Mouse (Mus musculus): ENCODE results near the gene Fgf12.

Gene Fgf12

DNA sequence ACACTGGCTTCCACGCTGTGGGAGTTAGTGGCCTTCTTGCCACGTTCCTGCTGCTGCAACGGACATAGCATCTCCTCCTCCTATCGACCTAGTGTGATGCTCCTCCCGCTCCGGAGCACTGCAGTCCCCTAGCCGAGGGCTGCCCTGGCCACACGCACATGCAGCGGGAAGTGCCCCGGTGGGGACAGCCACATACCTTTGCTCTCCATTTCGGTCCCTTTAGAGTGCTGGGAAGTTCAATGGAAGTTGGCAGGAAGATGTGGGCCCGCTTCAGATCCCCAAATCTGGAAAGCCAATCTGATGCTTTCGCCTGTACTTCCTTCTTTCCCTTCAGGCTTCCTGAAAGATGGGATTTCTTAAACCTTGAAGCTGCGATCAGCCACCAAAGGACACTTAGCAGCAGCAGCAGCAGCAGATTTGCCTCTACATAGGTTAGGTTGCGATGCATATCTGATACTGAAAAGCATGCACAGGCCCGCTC, at the start of gene Fgf12:
TSS of gene Fgf12 (minus strand) at position 431 of the 481 bp plus-strand sequence.
- no peak for DNase-seq (ENCODE audit: inconsistent age in 2 of 2, low spot score in 1 of 2)

DNA sequence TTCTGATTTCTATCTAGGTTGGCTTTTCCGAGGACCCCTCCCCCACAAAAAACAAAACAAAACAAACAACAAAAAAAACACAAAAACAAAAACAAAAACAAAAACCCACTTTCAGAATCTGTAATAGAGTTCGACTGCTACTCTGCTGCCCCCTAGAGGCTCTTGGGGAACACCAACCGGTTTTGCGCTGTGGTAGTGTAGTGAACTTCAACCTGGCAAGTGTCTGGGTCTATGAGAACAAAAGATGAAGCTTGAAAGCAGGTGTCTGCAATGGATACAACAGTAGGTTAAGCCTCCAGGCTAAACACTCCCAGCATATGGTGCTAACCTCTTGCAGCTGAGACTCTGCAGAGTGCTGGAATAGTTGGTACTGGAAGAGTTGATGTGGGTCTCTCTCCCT, 40.2 kb upstream of the Fgf12 start:
- DNase-seq (ENCODE audit: inconsistent age in 2 of 2, low spot score in 1 of 2): peak in 1 of 2 experiments; percentile 54

DNA sequence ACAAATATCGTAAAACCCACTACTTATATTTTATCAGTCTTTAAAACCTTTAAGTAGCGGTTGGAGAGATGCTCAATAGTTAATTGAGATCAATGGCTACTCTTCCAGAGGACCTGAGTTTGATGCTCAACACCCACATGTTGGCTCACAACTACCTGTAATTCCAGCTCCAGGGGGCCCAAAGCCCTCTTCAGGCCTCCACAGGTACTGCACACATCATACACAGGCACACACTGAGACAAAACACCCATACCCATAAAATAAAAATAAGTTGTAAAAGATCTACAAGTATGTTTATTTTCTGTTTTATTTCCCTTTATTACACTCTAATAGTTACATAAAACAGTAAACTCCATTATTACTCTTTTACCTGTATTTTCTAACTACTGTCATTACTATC, 17.4 kb upstream of the Fgf12 start:
- DNase-seq (ENCODE audit: inconsistent age in 2 of 2, low spot score in 1 of 2): no peak

DNA sequence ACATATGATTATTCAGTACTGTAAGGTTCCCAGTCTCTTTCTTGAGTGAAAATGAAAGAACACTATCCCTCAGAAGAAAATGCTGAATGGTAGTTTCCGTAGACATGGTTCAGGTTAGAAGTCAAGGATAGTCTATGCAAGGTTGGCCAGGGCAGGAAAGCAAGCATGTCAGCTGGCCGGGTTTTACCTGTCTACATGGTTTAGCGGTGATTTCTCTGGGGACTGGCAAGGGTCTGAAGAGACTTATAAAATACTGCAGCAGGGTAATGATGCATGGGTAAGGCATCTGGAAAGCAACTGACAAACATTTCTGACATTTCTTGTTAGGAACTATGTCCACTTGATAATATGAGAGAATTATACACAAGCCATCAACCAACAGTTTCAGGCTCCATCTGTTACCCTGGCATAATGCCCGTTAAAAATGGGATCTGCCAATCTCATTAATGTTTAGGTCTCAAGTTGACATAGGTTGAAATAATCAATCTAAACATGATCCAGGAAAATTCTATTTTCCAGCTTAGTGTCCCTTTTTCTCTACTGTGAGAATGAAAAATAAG, 8.6 kb upstream of the Fgf12 start:
- DNase-seq (ENCODE audit: inconsistent age in 2 of 2, low spot score in 1 of 2): no peak

DNA sequence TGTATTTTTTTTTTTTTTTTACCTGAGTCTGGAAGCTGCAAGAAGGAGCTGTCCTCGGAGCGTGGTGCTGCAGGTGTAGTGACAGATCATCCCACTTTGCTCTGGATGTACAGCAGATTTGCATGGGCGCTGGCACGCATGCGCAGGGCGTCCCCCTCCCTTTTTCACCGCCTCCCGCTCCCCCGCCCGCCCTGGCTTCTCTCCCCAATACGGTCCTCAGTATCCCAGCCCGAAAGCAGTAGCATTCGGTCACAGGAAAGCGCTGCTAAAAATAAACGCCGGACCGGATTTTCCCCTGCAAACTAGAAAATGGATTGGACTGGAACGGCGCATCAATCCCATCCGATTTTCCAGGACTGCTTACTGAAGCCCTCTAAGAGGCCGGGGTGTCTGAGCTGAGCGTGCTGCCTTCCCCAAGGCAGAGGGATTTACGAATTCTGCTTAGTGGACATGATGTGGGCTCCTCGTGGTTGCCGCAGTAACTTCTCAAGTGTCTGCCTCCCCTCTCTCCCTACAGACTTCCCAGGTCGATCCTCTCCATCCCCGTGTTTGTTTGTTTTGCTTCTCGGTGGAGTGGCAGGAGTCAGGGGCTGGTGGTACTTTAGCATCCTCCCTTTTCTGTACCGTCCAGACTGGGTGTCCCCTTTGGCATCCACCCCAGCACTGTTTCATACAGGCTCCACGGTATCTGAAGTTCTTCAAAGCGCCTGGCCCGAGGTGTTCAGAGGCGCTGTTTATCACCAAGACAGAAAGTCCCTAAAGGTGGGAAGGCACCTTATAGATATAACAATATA, 453 bp upstream of the Fgf12 start:
- peak; percentile 29 to 64 for DNase-seq (ENCODE audit: inconsistent age in 2 of 2, low spot score in 1 of 2)

DNA sequence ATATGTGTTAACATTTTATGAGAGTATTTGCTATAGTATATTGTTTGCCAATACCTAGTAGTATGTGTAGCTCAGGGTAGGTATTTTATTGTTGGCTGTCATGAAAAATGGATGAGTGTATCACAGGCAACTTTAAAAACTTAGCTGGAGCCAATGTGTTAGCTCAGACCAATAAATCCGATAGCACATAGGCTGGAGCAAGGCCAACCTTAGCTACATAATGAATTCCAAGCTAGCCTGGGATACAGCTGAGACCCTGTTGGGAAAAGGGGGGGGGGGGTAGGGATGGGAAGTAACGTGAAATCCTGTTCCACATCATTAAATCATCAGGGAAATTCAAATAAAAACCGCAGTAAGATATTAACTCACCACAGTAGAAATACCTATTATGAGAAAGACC, 18.4 kb downstream of the Fgf12 start:
- no peak for DNase-seq (ENCODE audit: inconsistent age in 2 of 2, low spot score in 1 of 2)

DNA sequence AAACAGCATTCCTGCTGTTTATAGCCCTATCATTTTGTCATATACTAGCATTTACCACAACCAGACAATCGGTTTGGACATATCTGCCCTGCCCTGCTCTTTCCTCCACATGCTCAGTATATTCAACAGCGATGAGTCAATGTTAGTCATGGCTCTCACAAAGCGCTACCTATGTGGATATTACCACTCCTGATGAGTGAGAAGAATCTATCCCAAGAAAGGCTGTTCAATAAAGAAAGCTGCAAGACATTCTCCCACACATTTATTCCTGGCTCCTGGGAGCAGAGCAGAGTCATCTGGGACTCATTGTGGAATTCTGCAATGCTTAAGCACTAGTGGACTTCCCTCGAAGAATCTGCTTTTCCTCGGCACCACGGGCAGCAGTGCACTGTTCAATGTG, 26.1 kb downstream of the Fgf12 start:
- DNase-seq (ENCODE audit: inconsistent age in 2 of 2, low spot score in 1 of 2): no peak

DNA sequence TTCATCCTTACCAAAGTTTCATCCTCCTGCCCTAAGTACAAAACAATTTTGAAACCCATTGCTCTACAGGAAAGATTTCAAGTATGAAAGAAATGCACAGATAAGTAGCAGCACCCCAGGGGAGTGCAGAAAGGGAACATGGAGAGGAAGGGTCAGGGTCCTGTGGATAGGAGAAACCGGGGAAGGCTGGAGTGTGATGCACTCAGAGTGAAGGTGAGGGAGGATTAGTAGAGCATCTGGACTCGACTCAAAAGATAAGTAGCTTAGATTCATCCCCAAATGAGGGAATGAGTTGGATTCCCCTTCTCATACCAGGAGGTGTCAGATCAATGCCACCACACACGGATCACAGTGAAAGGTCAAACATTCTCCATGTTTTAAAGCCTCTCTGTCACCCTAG, 46.2 kb downstream of the Fgf12 start:
- no peak for DNase-seq (ENCODE audit: inconsistent age in 2 of 2, low spot score in 1 of 2)

DNA sequence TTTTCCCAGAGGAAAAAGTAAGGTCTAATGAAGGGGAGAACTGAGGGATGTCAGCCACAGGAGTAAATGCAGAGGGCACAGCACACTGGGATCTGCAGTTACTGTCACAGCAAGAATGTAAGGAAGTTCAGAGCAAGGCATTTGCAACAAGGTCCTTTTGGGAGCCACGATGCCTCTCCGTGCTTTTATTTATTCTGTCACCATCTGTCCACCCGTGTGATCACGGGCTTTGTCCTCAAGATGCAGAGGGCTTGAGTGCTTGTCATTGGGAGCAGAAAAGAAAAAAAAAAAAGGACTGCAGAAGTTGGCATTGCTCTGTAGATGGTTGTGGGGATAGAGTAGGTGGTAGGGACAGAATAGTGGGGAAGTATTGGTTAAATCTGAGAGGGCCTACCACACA, 52.5 kb downstream of the Fgf12 start:
- no peak for DNase-seq (ENCODE audit: inconsistent age in 2 of 2, low spot score in 1 of 2)

DNA sequence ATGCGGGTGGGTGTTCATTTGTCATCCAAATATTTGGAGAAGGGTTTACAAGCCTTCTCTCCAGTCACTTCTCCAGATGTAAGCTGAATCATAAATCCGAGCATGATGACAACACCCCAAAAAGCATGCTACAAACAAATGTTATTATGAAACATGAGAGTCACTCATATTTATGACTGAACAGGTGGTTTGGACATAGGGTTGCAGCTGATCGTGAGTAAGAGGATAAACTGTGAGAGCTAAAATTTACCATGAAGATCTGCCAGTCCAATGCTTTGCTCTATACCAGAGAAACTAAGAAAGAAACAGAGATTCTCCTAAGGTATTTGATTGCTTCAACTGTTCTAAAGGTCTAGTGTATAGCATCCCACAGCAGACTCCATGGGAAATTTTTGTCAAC, 56.0 kb downstream of the Fgf12 start:
- no peak for DNase-seq (ENCODE audit: inconsistent age in 2 of 2, low spot score in 1 of 2)

DNA sequence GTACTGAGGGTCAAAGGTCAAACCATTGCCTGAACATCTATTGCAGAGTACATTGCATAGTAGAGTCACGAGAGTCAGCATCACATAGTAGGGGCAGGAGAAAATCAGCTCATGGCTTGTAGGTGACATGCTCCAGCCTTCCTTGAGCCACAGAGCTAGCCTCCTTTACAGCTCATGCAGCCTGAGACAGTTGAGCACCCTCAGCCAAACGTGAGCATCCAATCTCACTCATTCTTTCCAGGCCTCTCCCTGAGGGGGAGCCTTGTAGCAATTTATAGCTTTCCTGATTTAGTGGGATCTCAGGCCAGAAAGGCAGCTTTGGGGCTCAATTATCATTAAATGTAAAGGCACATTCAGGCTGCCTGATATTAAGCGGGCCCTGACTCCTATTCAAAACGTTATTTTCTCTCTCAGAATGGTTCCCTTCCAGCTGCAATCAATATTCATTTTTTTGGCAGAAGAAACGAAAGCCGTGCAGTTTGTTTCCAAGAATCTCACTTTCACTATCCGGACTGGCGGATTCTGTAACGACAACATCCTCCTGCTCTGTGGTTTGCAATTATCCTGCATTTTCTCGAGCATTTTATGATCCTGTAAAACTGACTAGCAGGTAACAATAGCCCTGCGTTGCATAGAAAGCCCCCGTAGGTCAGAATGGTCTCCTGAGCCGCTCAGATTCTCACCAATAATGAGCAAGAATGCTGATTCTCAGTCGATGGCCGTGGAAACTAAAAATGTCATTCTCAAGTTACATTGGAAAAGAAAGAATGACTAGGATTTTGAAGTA, 58.6 kb downstream of the Fgf12 start:
- no peak for DNase-seq (ENCODE audit: inconsistent age in 2 of 2, low spot score in 1 of 2)

DNA sequence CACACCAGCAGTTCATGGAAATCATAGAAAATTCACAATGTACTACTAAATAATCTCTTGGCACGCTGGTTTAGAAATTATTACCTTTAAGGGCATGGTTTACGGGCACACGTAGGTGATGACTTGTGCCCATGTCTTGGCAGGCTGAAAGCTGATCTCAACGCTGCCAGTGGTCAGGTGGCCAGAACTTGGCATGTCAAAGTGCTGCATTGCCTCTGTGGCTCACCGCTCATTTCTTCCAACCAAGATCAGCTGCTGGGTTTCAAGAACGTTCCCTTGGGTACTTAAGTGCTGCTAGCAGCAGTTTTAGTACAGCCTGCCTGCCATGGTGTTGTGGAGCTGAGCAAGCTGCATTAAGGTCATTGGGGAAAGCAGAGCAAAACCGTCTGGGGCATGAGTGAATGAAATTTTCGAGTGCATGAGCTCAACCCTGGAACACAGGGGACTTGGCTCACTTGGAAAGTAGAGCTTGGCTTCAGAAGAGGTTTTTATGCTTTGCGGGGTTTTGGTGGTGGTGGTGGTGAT, 63.9 kb downstream of the Fgf12 start:
- DNase-seq (ENCODE audit: inconsistent age in 2 of 2, low spot score in 1 of 2): peak in 1 of 2 experiments; percentile 20

DNA sequence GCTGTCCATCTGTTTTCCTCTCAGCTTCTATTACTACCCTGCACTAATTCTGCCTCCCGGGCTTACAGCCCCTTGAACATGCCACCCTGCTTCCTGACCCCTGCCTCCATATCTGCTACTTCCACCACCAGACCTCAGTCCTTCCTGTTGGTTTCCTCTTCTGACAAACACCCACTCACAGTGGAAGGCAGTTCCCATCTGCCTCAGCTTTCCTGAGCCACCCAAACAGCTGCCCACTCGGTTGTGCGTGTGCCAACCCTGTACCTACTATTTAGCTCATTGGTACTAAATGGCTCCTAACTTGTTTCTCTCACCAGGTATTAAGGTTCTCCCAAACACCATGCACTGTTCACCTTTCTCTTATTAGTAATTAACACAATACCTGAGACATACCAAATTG, 71.2 kb downstream of the Fgf12 start:
- DNase-seq (ENCODE audit: inconsistent age in 2 of 2, low spot score in 1 of 2): no peak

DNA sequence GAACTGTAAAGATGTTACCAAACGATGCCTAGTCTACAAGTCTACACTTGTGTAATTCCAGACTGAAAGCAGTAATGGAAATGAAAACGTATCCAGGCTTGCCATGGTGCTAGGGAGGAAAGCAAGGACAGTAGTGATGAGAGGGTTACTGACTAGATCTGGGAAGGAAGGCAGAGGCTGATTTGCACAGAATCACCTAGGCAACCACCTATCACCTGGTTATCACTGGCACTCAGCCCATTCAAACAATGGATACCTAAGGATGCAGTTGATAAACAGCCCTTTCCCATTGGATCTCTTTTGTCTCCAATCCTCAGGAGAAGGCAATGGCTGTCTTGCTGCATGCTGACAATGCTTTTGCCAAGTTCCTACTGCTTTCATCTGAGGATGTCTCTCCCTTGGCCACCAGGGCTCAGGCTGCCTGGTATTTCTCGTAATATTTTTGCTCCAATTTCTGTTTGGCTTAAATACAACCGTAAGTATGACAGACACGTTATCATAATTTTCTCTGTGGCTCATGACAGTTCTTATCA, 84.0 kb downstream of the Fgf12 start:
- no peak for DNase-seq (ENCODE audit: inconsistent age in 2 of 2, low spot score in 1 of 2)

DNA sequence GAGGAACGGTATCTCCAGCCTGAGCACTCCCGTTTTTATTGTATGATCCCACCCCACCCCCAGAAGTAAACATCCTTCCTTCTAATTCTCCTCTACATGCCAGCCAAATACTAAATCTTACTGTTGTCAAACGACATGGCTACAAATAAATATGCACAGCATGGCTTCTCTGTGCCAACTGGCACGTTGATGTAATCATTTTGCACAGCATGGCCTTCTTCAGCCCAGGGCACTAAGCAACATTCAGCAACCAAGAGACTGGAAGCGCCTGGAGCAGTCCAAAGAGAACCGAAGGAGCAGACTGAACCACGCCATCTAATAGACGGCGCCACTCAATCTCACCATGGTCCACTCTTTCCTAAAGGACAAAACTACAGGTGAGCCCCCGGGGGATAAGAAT, 100.2 kb downstream of the Fgf12 start:
- no peak for DNase-seq (ENCODE audit: inconsistent age in 2 of 2, low spot score in 1 of 2)

DNA sequence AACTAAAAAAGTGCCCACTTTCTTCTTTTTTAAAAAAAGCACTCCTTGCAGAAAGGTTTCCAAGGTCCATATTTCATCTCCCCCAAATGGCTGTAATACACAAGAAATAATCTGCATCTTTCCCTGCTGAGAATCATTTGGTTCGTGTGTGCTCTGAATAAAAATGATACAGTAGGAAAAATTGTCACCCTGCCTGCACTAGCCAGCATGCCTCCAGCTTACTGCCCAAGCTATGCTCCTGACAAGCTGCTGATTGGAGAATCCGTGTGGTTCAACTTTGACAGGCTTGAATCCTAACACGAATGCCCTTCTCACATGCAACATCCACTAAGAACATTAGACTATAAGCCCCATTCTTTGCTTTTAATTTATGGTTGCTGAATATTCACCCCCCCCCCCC, 102.3 kb downstream of the Fgf12 start:
- DNase-seq (ENCODE audit: inconsistent age in 2 of 2, low spot score in 1 of 2): no peak

DNA sequence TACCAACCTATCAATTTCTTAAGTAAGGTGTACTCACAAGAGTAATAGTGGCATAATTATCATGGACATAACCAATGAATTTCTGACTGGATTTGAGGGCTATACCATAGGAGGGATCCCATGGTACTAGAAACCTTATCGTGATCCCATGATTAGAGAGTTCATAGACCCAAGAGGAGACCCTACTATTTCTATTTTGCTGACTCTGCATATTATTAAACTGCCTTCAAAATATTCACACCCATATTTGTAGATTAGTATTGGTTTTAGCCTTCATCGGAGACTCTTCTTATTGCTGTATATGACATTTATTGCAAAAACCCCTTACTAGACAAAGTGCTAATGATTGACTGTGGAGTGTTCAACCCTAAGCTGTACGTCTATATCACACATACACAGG, 107.8 kb downstream of the Fgf12 start:
- no peak for DNase-seq (ENCODE audit: inconsistent age in 2 of 2, low spot score in 1 of 2)

DNA sequence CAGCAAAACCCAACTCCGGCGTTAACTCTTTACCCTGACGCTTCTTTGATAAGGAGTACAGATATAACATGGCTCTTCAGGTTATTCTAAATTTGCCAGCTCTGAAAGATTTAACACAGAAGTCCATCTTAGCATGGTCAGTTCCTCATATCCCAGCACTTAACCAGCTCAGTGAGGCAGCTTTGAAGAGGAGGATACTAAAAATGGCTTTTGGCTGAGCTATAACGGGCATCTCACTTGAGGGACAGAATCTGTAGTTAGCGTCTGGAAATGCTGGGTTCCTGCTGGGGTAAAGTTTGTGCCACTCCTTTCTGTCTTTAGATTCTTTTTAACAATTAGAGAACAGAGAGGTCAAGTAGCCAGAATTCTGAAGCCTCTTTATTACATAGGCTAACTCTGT, 121.1 kb downstream of the Fgf12 start:
- no peak for DNase-seq (ENCODE audit: inconsistent age in 2 of 2, low spot score in 1 of 2)

DNA sequence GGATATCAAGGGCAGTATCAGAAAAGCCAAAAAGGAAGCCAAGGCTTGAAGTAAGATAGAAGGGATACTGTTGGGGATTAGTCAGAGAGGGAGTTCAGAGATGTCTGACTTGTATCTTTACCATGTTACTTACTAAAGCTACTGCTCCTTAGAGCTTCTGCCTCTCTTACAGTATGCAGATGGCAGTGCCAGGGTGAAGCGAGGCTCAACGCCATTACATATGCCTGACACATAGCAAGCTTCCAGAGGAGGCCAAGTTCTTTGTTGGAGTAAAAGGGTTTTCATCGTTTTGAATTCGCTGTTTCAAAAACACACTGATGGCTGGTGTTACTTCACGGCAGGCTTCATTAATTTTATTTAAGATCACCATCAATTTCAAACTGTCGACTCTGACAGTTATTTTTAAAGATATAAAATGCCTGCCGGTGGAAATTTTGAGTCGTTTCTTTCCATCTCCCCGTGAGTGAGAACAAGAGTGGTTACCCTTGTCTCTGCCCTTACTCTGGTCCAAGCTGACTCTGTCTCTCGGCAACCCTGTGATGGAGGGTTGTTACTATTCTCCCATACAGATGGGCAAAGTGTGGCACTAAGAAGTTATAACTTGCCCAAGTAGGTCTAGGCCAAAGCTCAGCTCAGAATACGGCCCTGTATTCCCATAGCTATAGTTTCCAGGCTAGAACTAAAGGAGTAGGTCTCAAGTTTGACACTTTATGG, 121.9 kb downstream of the Fgf12 start:
- no peak for DNase-seq (ENCODE audit: inconsistent age in 2 of 2, low spot score in 1 of 2)

DNA sequence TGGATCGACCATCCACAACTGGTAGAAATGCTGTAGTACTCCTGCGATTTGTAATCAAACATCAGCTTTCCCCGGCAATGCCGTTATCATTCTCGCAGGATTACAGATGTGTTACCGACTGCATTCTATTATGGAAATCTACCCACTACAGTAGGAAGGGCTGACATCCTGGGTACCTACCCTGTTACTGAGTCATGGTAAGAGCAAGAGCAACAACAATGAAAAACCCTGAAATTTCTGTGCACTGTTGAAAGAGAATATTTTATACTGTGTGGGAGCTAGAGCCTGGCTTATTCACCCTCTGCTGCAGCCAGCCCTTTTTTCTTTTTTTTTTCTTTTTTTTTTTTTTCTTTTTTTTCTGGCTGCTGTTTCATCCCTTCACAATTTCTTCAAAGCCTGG, 126.6 kb downstream of the Fgf12 start:
- DNase-seq (ENCODE audit: inconsistent age in 2 of 2, low spot score in 1 of 2): no peak

DNA sequence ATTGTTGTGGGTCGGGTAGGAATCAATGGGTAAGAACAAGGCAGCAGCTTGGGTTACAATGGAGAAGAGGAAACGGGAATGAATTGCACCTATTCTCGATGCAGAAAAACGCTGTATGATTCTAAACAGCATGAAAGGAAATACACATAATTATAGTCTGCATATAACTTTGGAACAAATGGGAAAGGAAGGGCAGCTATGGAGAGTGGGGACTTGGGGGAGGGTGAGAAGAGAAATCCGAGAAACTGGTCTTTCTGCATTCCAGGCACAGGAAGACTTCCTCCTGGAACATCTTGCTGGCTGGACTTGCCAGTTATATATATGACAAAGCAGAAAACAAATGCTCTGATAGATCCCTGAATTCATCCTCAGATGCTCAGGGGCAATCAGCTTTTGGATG, 127.2 kb downstream of the Fgf12 start:
- no peak for DNase-seq (ENCODE audit: inconsistent age in 2 of 2, low spot score in 1 of 2)
